Mouse (Mus musculus) frontal cortex, postnatal 36 days (tissue): Measurements from ENCODE around the gene Hist1h2bh.
"Not testable (repeated sequence)": the region's sequence is repeated elsewhere in the genome, so short reads cannot be mapped to it uniquely, and the experiment has no call there.

Experiments
- DNase-seq, 2 experiments: peaks; one replicate each; pipeline ENCODE4 v3.0.0; 2022; ENCODE audit warnings: low spot score in 2 of 2

Gene Hist1h2bh

GRCm38 (mm10) chr13:23551931-23552914 lies 9.0 kb upstream of the Hist1h2bh start:
- DNase-seq, result no peak

- peak; percentile 89 to 96 for DNase-seq
These were observed 8.1 kb upstream of the Hist1h2bh start, which contains the start of gene Hist1h4f for GRCm38 (mm10) chr13:23551146-23551834. Gene Hist1h4f (minus strand): TSS chr13:23551648.

- DNase-seq, result no peak
These were observed 7.6 kb upstream of the Hist1h2bh start for GRCm38 (mm10) chr13:23550761-23551145.

- no peak for DNase-seq
These were observed 3.5 kb upstream of the Hist1h2bh start for GRCm38 (mm10) chr13:23546694-23547093.

- DNase-seq, result not testable (repeated sequence)
These were observed 1.6 kb upstream of the Hist1h2bh start for GRCm38 (mm10) chr13:23544787-23545120.

- DNase-seq, result peak; percentile 75 to 89
These were observed 984 bp upstream of the Hist1h2bh start, which contains the start of gene Hist1h3f for GRCm38 (mm10) chr13:23543965-23544786. Gene Hist1h3f (plus strand): TSS chr13:23544052.

GRCm38 (mm10) chr13:23542225-23542980 lies 789 bp downstream of the Hist1h2bh start:
- not testable (repeated sequence) for DNase-seq

GRCm38 (mm10) chr13:23541497-23541896 lies 1.7 kb downstream of the Hist1h2bh start:
- no peak for DNase-seq

GRCm38 (mm10) chr13:23539821-23540220 lies 3.4 kb downstream of the Hist1h2bh start:
- DNase-seq, result not testable (repeated sequence)

GRCm38 (mm10) chr13:23538249-23538648 lies 4.9 kb downstream of the Hist1h2bh start:
- no peak for DNase-seq

- DNase-seq, result no peak
These were observed 6.0 kb downstream of the Hist1h2bh start for GRCm38 (mm10) chr13:23537006-23537710.

- DNase-seq, result no peak
These were observed 6.9 kb downstream of the Hist1h2bh start for GRCm38 (mm10) chr13:23536076-23536822.

GRCm38 (mm10) chr13:23535137-23536075 lies 7.8 kb downstream of the Hist1h2bh start, which contains the start of gene Hist1h3g:
Gene Hist1h3g (plus strand): TSS chr13:23535422.
- DNase-seq, result peak; percentile 87 to 95

- no peak for DNase-seq
These were observed 8.6 kb downstream of the Hist1h2bh start for GRCm38 (mm10) chr13:23534368-23535131.

GRCm38 (mm10) chr13:23533560-23534367 lies 9.4 kb downstream of the Hist1h2bh start, which contains the start of gene Hist1h2af:
Gene Hist1h2af (plus strand): TSS chr13:23533906.
- DNase-seq, result peak; percentile 64 to 87

- no peak for DNase-seq
These were observed 10.7 kb downstream of the Hist1h2bh start for GRCm38 (mm10) chr13:23532262-23533075.
